Mouse (Mus musculus): ENCODE results near the gene Lrp1. TPM values are rescaled to one million over a fixed set of nuclear protein-coding genes. Genes with fewer than 3 reads are reported as not detected.

Gene Lrp1
- polyA plus RNA-seq (2017; shearing (Covaris generic)): 1.4 TPM

GRCm38 (mm10) chr10:127620406-127621190 lies at the start of gene Lrp1:
Gene Lrp1 (minus strand): TSS chr10:127621148.

GRCm38 (mm10) chr10:127668093-127669050 lies 47.4 kb upstream of the Lrp1 start, which contains the start of gene Nab2:
Gene Nab2 (minus strand): TSS chr10:127668568.

GRCm38 (mm10) chr10:127666501-127667268 lies 45.7 kb upstream of the Lrp1 start, which contains the start of gene Nemp1:
Gene Nemp1 (plus strand): TSS chr10:127666901.

GRCm38 (mm10) chr10:127642772-127643552 lies 22.0 kb upstream of the Lrp1 start, which contains the start of gene Stat6:
Gene Stat6 (plus strand): TSS chr10:127642986.

GRCm38 (mm10) chr10:127534036-127534928 lies 86.7 kb downstream of the Lrp1 start, which contains the start of gene Nxph4:
Gene Nxph4 (minus strand): TSS chr10:127534559.

GRCm38 (mm10) chr10:127522088-127522581 lies 98.8 kb downstream of the Lrp1 start, which contains the start of gene Shmt2:
Gene Shmt2 (minus strand): TSS chr10:127522444.

GRCm38 (mm10) chr10:127514764-127515163 lies 106.2 kb downstream of the Lrp1 start, which contains the start of gene Ndufa4l2:
Gene Ndufa4l2 (plus strand): TSS chr10:127514967.

GRCm38 (mm10) chr10:127500894-127501893 lies 119.8 kb downstream of the Lrp1 start, which contains the start of gene Stac3:
Gene Stac3 (plus strand): TSS chr10:127501686.

Other genes starting within 250 kb of the Lrp1 start
- gene R3hdm2, start 240.8 kb downstream of the Lrp1 start, polyA plus RNA-seq (2017; shearing (Covaris generic)): 13.2 TPM
- 0.49 TPM for gene Stac3, start 119.5 kb downstream of the Lrp1 start, polyA plus RNA-seq (2017; shearing (Covaris generic))
- not detected for gene Ndufa4l2, start 106.2 kb downstream of the Lrp1 start, polyA plus RNA-seq (2017; shearing (Covaris generic))
- 95.5 TPM for gene Shmt2, start 98.7 kb downstream of the Lrp1 start, polyA plus RNA-seq (2017; shearing (Covaris generic))
- gene Nxph4, start 86.6 kb downstream of the Lrp1 start, polyA plus RNA-seq (2017; shearing (Covaris generic)): not detected
- 291 TPM for gene Stat6, start 21.8 kb upstream of the Lrp1 start, polyA plus RNA-seq (2017; shearing (Covaris generic))
- gene Nemp1, start 45.8 kb upstream of the Lrp1 start, polyA plus RNA-seq (2017; shearing (Covaris generic)): 13.9 TPM
- gene Nab2, start 47.4 kb upstream of the Lrp1 start, polyA plus RNA-seq (2017; shearing (Covaris generic)): 73.1 TPM
- gene Myo1a, start 84.0 kb upstream of the Lrp1 start, polyA plus RNA-seq (2017; shearing (Covaris generic)): 0.11 TPM
- not detected for gene Tac2, start 103.3 kb upstream of the Lrp1 start, polyA plus RNA-seq (2017; shearing (Covaris generic))
- 0.28 TPM for gene Zbtb39, start 118.4 kb upstream of the Lrp1 start, polyA plus RNA-seq (2017; shearing (Covaris generic))
- gene Gpr182, start 130.6 kb upstream of the Lrp1 start, polyA plus RNA-seq (2017; shearing (Covaris generic)): 0.09 TPM
- gene Rdh1, start 138.6 kb upstream of the Lrp1 start, polyA plus RNA-seq (2017; shearing (Covaris generic)): 0.17 TPM
- 0.13 TPM for gene Rdh16f1, start 138.6 kb upstream of the Lrp1 start, polyA plus RNA-seq (2017; shearing (Covaris generic))
- gene Rdh9, start 155.2 kb upstream of the Lrp1 start, polyA plus RNA-seq (2017; shearing (Covaris generic)): not detected
- not detected for gene Rdh16, start 180.0 kb upstream of the Lrp1 start, polyA plus RNA-seq (2017; shearing (Covaris generic))
- gene Rdh19, start 228.8 kb upstream of the Lrp1 start, polyA plus RNA-seq (2017; shearing (Covaris generic)): not detected
- gene Rdh16f2, start 245.3 kb upstream of the Lrp1 start, polyA plus RNA-seq (2017; shearing (Covaris generic)): not detected